Mouse (Mus musculus) intestine, embryonic 15.5 days (tissue): Measurements from ENCODE around the gene Stab2. TPM values are rescaled to one million over a fixed set of nuclear protein-coding genes. Genes with fewer than 3 reads are reported as not detected.

Experiments used
- ATAC-seq: fragments of 200-750 bp; cut with Nextera tagmentation; 2 replicates; pipeline ENCODE4 v1.8.0; 2017; ENCODE audit warnings: moderate TSS enrichment, moderate library complexity
- H3K27ac ChIP-seq: fragments of 300-500 bp; sonication (generic); 2 replicates; pipeline ENCODE4 v1.5.1; 2015; ENCODE audit warnings: mild to moderate bottlenecking, inconsistent platforms
- H3K27me3 ChIP-seq: fragments of 300-500 bp; sonication (generic); replicated peaks from 2 replicates; pipeline ENCODE4 v1.6.1; 2015; ENCODE audit warnings: inconsistent platforms
- H3K36me3 ChIP-seq: fragments of 300-500 bp; sonication (generic); 2 replicates; pipeline ENCODE4 v1.6.1; 2015; ENCODE audit warnings: inconsistent platforms
- H3K4me1 ChIP-seq: fragments of 300-500 bp; sonication (generic); replicated peaks from 2 replicates; pipeline ENCODE4 v1.6.1; 2015; ENCODE audit warnings: inconsistent platforms
- H3K4me2 ChIP-seq: fragments of 300-500 bp; sonication (generic); replicated peaks from 2 replicates; pipeline ENCODE4 v1.6.1; 2015; ENCODE audit warnings: mild to moderate bottlenecking, inconsistent platforms
- H3K4me3 ChIP-seq: fragments of 300-500 bp; sonication (generic); replicated peaks from 2 replicates; pipeline ENCODE4 v1.5.1; 2015; ENCODE audit warnings: inconsistent platforms
- H3K9ac ChIP-seq: fragments of 300-500 bp; sonication (generic); 2 replicates; pipeline ENCODE4 v1.6.1; 2015; ENCODE audit warnings: inconsistent platforms
- H3K9me3 ChIP-seq: fragments of 300-500 bp; sonication (generic); 2 replicates; pipeline ENCODE4 v1.6.1; 2016; ENCODE audit warnings: inconsistent platforms
- WGBS: fragments of 180-500 bp; shearing (Covaris S2); methylation state at CpG from one replicate; pipeline ENCODE4 v1.1.7; 2015; 5-methylcytosine and 5-hydroxymethylcytosine counted together
- polyA plus RNA-seq: library from polyadenylated mRNA; unstranded; fragments of >200 nt; fragmentation: Nextera tagmentation; extraction: Ambion mirVana; gene quantifications from 2 replicates; pipeline ENCODE4 v1.2.1, GENCODE M21; 2015

Stab2 gene
- polyA plus RNA-seq, 1 experiment from 2014 or later: 1.1 TPM

- no peak for ATAC-seq
- Histone ChIP-seq H3K27ac (no peak overlapping the region), H3K4me3 (no peak overlapping the region), H3K9ac (no peak overlapping the region), H3K36me3 (no peaks in the 10 kb centered on the region), H3K9me3 (no peaks in the 10 kb centered on the region), H3K27me3 (no peaks in the 10 kb centered on the region), H3K4me2 (no peak overlapping the region), H3K4me1 (no peaks in the 10 kb centered on the region)
- 76% methylated on average over 7 of the region's 7 CpGs for WGBS
Measured at GRCm38 (mm10) chr10:86878721-86879120, 129.1 kb downstream of the Stab2 start.

DNA sequence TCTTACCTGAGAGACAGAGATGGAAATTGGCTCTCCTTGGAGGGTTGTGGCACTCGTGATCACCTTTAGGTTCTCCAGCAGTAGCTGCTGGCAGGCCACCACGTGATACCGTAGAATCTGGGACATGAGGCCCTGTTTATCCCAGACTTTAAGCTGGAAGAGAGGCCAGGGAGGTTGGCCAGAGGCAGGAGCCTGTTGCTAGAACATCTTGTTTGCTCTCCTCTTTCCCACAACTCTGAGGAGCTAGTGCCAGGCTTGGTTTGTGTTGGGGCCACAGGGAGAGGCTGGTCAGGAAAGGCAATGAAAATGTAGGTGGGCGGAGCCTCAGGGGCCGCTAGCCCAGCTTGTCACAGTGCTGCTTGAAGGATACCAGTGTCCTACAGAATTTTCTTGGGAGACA lies 135.2 kb downstream of the Stab2 start:
- ATAC-seq: 0 out of 2 replicates have a peak, but pooled peaks have one; percentile 28
- H3K36me3 ChIP-seq: no peaks in the 10 kb centered on the region
- 62% methylated on average over 5 of the region's 5 CpGs for WGBS

DNA sequence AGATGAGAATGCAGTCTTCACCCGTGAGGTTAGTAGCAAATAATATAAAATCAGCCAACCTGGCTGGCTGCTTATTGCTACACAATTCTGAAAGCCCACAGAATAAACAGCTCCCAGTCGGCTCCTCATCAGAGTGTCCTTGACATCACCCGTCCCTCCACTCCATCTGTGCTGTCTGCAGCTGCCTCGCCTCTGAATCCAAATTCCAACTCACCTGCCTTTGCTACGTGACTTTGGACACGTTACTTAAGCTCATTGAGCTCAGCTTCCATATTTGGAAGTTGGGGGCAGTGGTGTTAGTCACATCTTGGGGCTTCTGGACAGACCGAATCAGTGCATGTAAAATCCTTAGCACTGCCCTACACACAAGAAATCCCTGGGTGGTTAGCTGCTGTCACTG lies 135.7 kb downstream of the Stab2 start:
- Histone ChIP-seq H3K4me1 (no peaks in the 10 kb centered on the region), H3K9me3 (no peaks in the 10 kb centered on the region), H3K36me3 (no peaks in the 10 kb centered on the region), H3K27me3 (no peaks in the 10 kb centered on the region), H3K4me2 (no peak overlapping the region), H3K4me3 (no peak overlapping the region), H3K9ac (no peak overlapping the region), H3K27ac (no peak overlapping the region)
- WGBS: 54% methylated on average over 7 of the region's 7 CpGs
- peak; percentile 39; the same call in 1 of the 2 replicates for ATAC-seq

More for the DNA sequence above, 135.2 kb downstream of the Stab2 start:
- no peak overlapping the region for H3K9ac ChIP-seq
- no peaks in the 10 kb centered on the region for H3K9me3 ChIP-seq
- no peak overlapping the region for H3K4me3 ChIP-seq
- H3K4me1 ChIP-seq: no peaks in the 10 kb centered on the region
- no peak overlapping the region for H3K4me2 ChIP-seq
- H3K27ac ChIP-seq: no peak overlapping the region
- H3K27me3 ChIP-seq: no peaks in the 10 kb centered on the region

- 88% methylated on average over 6 of the region's 6 CpGs for WGBS
- H3K9me3 ChIP-seq: no peaks in the 10 kb centered on the region
- no peak overlapping the region for H3K27ac ChIP-seq
- no peak overlapping the region for H3K9ac ChIP-seq
- no peaks in the 10 kb centered on the region for H3K36me3 ChIP-seq
- ATAC-seq: no peak
- no peaks in the 10 kb centered on the region for H3K4me1 ChIP-seq
- no peak overlapping the region for H3K4me2 ChIP-seq
- H3K27me3 ChIP-seq: no peaks in the 10 kb centered on the region
- no peak overlapping the region for H3K4me3 ChIP-seq
Measured at GRCm38 (mm10) chr10:86863429-86863828, 144.4 kb downstream of the Stab2 start.

GRCm38 (mm10) chr10:86862496-86862895 lies 145.3 kb downstream of the Stab2 start:
- no peak overlapping the region for H3K4me2 ChIP-seq
- H3K27me3 ChIP-seq: no peaks in the 10 kb centered on the region
- no peaks in the 10 kb centered on the region for H3K36me3 ChIP-seq
- no peaks in the 10 kb centered on the region for H3K9me3 ChIP-seq
- 86% methylated on average over 6 of the region's 6 CpGs for WGBS
- H3K4me1 ChIP-seq: no peaks in the 10 kb centered on the region
- H3K4me3 ChIP-seq: no peak overlapping the region
- no peak overlapping the region for H3K27ac ChIP-seq
- H3K9ac ChIP-seq: no peak overlapping the region
- no peak for ATAC-seq

DNA sequence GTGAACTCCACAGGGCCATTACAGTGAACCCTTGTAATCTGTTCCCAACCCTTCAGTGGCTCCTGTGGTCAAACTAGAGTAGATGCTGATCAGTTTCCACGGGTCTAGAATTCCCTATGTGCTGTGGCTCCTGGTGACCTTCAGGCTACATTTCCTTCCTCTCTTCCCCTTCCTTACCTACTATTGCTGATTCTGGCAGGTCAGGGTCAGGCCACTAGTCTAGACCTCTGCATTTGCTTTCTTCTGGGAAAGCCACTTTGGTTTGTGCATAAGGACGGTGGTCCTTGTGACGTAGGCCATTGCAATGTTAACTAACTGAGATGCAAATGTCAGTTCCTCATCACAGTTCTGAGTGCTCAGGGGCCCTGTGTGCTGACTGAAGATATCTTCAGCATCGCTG lies 147.4 kb downstream of the Stab2 start:
- no peak overlapping the region for H3K4me2 ChIP-seq
- H3K9ac ChIP-seq: no peak overlapping the region
- H3K27me3 ChIP-seq: no peaks in the 10 kb centered on the region
- no peaks in the 10 kb centered on the region for H3K4me1 ChIP-seq
- H3K27ac ChIP-seq: no peak overlapping the region
- no peaks in the 10 kb centered on the region for H3K36me3 ChIP-seq
- H3K4me3 ChIP-seq: no peak overlapping the region
- H3K9me3 ChIP-seq: no peaks in the 10 kb centered on the region
- no peak for ATAC-seq
- 76% methylated on average over 4 of the region's 4 CpGs for WGBS

DNA sequence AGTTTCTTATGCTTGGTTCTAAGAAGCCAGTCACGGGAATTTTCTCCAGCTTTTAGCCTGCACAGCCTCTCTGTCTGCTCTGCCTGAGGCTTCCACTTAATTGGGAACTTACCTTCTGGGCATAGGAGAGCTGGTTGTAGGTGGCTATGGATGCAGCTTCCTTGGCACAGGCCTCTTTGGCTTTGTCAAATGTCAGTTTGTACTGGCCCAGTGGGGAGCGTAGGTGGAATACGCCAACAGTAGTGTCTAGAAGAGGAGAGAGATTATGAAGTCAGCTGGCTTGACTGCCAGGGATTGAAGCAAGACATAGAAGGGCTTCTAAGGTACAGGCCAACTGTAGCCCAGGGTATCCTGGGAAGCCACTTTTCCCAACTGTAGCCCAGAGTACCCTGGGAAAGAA lies 154.4 kb downstream of the Stab2 start:
- Histone ChIP-seq H3K9ac (no peak overlapping the region), H3K4me1 (no peaks in the 10 kb centered on the region), H3K27ac (no peak overlapping the region), H3K9me3 (no peaks in the 10 kb centered on the region), H3K36me3 (no peaks in the 10 kb centered on the region), H3K27me3 (no peaks in the 10 kb centered on the region), H3K4me3 (no peak overlapping the region), H3K4me2 (no peak overlapping the region)
- ATAC-seq: no peak
- WGBS: 88% methylated on average over 3 of the region's 3 CpGs

DNA sequence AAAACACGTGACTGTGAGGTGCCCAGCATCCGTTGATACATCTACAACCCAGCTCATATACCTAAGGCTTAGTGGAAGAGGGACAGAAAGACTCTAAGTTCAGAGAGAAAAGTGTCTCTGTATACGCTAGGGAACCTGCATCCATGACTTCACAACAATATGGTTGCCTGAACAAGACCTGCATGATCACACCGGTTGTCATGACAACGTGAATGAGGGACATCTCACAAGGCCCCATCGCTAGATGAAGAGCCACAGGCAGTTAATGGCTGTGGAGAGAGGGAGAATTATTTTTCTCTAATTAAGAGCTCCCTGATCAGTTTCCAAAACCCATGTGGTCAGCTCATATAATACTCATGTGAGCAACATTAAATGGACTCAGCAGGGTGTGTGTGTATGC lies 155.7 kb downstream of the Stab2 start:
- Histone ChIP-seq H3K4me3 (no peak overlapping the region), H3K27ac (no peak overlapping the region), H3K9me3 (no peaks in the 10 kb centered on the region), H3K4me1 (no peaks in the 10 kb centered on the region), H3K27me3 (no peaks in the 10 kb centered on the region), H3K36me3 (no peaks in the 10 kb centered on the region), H3K4me2 (no peak overlapping the region), H3K9ac (no peak overlapping the region)
- 83% methylated on average over 6 of the region's 6 CpGs for WGBS
- no peak for ATAC-seq

DNA sequence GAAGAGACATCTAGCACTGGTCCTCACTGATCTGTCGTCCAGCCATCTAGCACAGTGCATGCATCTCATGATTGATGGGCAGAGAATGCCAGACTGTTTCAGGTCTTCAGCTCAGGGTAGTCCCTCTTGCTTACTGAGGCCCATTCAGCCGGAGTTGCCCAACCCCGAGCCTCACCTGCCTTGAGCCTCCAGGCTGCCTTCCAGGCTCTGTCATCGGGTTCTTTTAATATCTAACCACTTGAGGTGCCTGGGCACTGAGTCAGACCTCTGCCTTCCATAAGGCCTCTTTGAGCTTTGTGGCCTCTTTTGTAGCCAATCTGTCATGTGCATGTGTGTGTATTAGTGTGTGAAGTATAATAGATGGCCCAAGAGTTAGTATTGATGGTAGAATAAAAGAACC lies 158.3 kb downstream of the Stab2 start:
- Histone ChIP-seq H3K4me1 (no peaks in the 10 kb centered on the region), H3K4me3 (no peak overlapping the region), H3K9me3 (no peaks in the 10 kb centered on the region), H3K9ac (no peak overlapping the region), H3K4me2 (no peak overlapping the region), H3K27me3 (no peaks in the 10 kb centered on the region), H3K27ac (no peak overlapping the region), H3K36me3 (no peaks in the 10 kb centered on the region)
- no peak for ATAC-seq
- WGBS: 77% methylated on average over 4 of the region's 4 CpGs

DNA sequence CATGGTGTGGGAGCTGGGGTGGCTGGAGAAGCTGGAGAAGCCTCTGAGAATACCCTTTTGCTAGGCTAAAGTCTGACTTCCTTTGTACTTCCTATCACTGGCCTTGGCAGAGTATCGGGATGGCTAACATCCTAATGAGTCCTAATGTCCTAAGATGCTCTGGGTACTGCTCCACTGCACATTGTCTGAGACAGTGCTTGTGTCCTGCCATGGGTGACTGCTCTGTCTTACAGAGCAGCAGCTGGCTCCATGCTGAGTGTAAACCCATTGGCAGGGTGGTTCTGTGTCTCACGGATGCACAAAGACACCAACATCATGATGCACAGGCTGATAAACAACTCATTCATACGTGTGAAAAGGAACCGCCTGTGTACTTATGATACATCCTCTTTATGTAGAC lies 158.7 kb downstream of the Stab2 start:
- H3K9ac ChIP-seq: no peak overlapping the region
- no peak overlapping the region for H3K4me3 ChIP-seq
- no peak overlapping the region for H3K4me2 ChIP-seq
- H3K36me3 ChIP-seq: no peaks in the 10 kb centered on the region
- no peak overlapping the region for H3K27ac ChIP-seq
- no peaks in the 10 kb centered on the region for H3K9me3 ChIP-seq
- H3K4me1 ChIP-seq: no peaks in the 10 kb centered on the region
- 87% methylated on average over 4 of the region's 4 CpGs for WGBS
- no peak for ATAC-seq
- no peaks in the 10 kb centered on the region for H3K27me3 ChIP-seq

DNA sequence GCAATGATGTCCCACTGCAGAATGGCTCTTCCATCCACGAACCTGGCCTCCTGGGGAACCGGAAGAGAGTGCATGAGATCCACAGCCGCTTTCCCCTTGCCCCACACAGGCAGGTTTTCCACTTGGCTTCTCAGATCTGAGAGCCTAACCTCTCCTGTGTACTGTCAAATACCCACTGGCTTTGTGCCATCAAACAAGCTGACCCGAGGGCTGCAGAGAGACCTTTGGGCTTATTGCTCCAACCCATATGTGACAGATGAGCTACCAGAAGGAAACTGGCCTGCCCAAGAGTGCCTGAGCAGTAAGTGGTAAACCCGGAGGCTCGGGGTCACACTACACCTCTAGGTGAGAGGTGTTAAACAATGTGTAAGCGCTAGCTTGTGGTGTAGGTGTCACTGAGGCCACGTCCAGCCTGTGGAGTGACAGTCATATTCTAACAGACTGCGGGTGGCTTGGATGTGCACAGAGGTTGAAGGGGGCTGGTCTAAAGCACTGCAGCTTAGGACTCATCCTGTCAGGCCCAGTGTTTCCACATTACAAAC lies 160.8 kb downstream of the Stab2 start:
- H3K9me3 ChIP-seq: no peaks in the 10 kb centered on the region
- 71% methylated on average over 9 of the region's 9 CpGs for WGBS
- ATAC-seq: no peak

DNA sequence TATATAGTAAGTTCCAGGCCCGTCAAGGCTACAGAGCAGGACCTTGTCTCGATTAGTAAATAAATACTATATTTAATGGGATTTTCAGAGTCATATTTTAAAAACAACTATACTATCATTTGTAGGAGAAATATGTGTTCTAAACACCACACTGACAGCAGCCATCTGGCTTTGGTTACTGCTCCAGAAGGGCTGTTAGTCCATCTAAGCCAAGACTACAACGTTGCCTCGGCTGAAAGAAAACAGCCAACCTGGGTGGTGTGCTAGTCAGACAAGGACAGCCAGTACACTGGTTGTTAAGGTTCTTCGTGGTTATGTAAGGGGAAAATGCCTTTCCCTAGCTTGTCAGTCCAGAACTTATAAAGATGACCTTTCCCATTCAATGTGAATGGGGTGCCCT lies 165.2 kb downstream of the Stab2 start:
- Histone ChIP-seq H3K4me2 (no peak overlapping the region), H3K9me3 (no peaks in the 10 kb centered on the region), H3K27me3 (no peaks in the 10 kb centered on the region), H3K9ac (no peak overlapping the region), H3K4me1 (no peaks in the 10 kb centered on the region), H3K36me3 (no peaks in the 10 kb centered on the region), H3K27ac (no peak overlapping the region), H3K4me3 (no peak overlapping the region)
- WGBS: 60% methylated on average over 5 of the region's 5 CpGs
- ATAC-seq: no peak

More for the DNA sequence above, 160.8 kb downstream of the Stab2 start:
- H3K27me3 ChIP-seq: no peaks in the 10 kb centered on the region
- H3K27ac ChIP-seq: no peak overlapping the region
- H3K9ac ChIP-seq: no peak overlapping the region
- no peak overlapping the region for H3K4me3 ChIP-seq
- H3K4me2 ChIP-seq: no peak overlapping the region
- H3K36me3 ChIP-seq: no peaks in the 10 kb centered on the region
- H3K4me1 ChIP-seq: no peaks in the 10 kb centered on the region

- Histone ChIP-seq H3K27ac (no peak overlapping the region), H3K4me3 (no peak overlapping the region), H3K9ac (no peak overlapping the region), H3K9me3 (no peaks in the 10 kb centered on the region), H3K27me3 (no peaks in the 10 kb centered on the region), H3K4me1 (no peaks in the 10 kb centered on the region), H3K4me2 (no peak overlapping the region), H3K36me3 (no peaks in the 10 kb centered on the region)
- ATAC-seq: no peak
- WGBS: 84% methylated on average over 6 of the region's 6 CpGs
Measured at GRCm38 (mm10) chr10:86838827-86839226, 169.0 kb downstream of the Stab2 start.
